Mouse (Mus musculus) forebrain, postnatal 0 days (tissue): ENCODE results near the gene Alyref. TPM values are rescaled to one million over a fixed set of nuclear protein-coding genes. Genes with fewer than 3 reads are reported as not detected.

Source experiments
- ATAC-seq: fragments of 200-750 bp; cut with Nextera tagmentation; 2 replicates; pipeline ENCODE4 v1.8.0; 2017; ENCODE audit warnings: mild to moderate bottlenecking, moderate library complexity
- DNase-seq: peaks from one replicate; pipeline ENCODE4 v3.0.0-alpha.2; 2015
- H3K27ac ChIP-seq: fragments of 300-500 bp; sonication (generic); 2 replicates; pipeline ENCODE4 v1.5.1; 2014; ENCODE audit warnings: low read depth, mild to moderate bottlenecking, antibody characterized with exemption, low read length, moderate library complexity, mixed read lengths
- H3K27me3 ChIP-seq: fragments of 300-500 bp; sonication (generic); 2 replicates; pipeline ENCODE4 v1.6.1; 2014; ENCODE audit warnings: mild to moderate bottlenecking, low read length, mixed read lengths; ENCODE audit not compliant: insufficient read depth
- H3K36me3 ChIP-seq: fragments of 300-500 bp; sonication (generic); 2 replicates; pipeline ENCODE4 v1.6.1; 2014; ENCODE audit warnings: mild to moderate bottlenecking, moderate library complexity; ENCODE audit not compliant: insufficient read depth
- H3K4me1 ChIP-seq: fragments of 300-500 bp; sonication (generic); 2 replicates; pipeline ENCODE4 v1.6.1; 2014; ENCODE audit warnings: antibody characterized with exemption; ENCODE audit not compliant: insufficient read depth
- H3K4me2 ChIP-seq: fragments of 300-500 bp; sonication (generic); 2 replicates; pipeline ENCODE4 v1.6.1; 2014; ENCODE audit warnings: low read depth, mild to moderate bottlenecking, moderate library complexity
- H3K4me3 ChIP-seq: fragments of 300-500 bp; sonication (generic); 2 replicates; pipeline ENCODE4 v1.5.1; 2014; ENCODE audit warnings: low read depth, low read length, mixed read lengths
- H3K9ac ChIP-seq: fragments of 300-500 bp; sonication (generic); 2 replicates; pipeline ENCODE4 v1.6.1; 2014; ENCODE audit warnings: mild to moderate bottlenecking
- H3K9me3 ChIP-seq: fragments of 300-500 bp; sonication (generic); 2 replicates; pipeline ENCODE4 v1.6.1; 2016; ENCODE audit warnings: low read length
- CTCF ChIP-seq: sonication (generic); IDR thresholded peaks from 2 replicates; pipeline ENCODE4 v1.5.1; 2016; ENCODE audit warnings: antibody characterized with exemption, control low read depth, low read depth
- WGBS: fragments of 180-500 bp; shearing (Covaris S2); extraction: QIAGEN DNeasy Blood & Tissue Kit; methylation state at CpG from one replicate; pipeline ENCODE4 v1.1.7; 2014; 5-methylcytosine and 5-hydroxymethylcytosine counted together
- polyA plus RNA-seq: library from polyadenylated mRNA; unstranded; fragments of >200 nt; fragmentation: Nextera tagmentation; extraction: Ambion mirVana; gene quantifications from 2 replicates; pipeline ENCODE4 v1.2.1, GENCODE M21; 2015
- total RNA-seq: library from RNA; depleted of rRNA; stranded (reverse); fragments of >200 nt; gene quantifications from 2 replicates; pipeline ENCODE4 v1.2.3, GENCODE M21; 2014

Alyref gene
- total and polyA plus RNA-seq, 2 experiments from 2014 or later = 111 to 207 TPM

- Histone ChIP-seq H3K36me3 (no peaks in the 10 kb centered on the region), H3K4me3 (no peak overlapping the region), H3K9me3 (no peaks in the 10 kb centered on the region), H3K9ac (no peak overlapping the region), H3K4me1 (peaks cover 6% of the 10 kb centered on the region; the same call in 1 of the 2 replicates), H3K27me3 (no peaks in the 10 kb centered on the region), H3K27ac (no peak overlapping the region), H3K4me2 (no peak overlapping the region)
- no peak for DNase-seq
- TF ChIP-seq CTCF = no peak
- ATAC-seq = no peak
- WGBS = 78% methylated on average over 5 of the region's 5 CpGs
These were observed 36.6 kb upstream of the Alyref start for GRCm38 (mm10) chr11:120634810-120635209.

DNA sequence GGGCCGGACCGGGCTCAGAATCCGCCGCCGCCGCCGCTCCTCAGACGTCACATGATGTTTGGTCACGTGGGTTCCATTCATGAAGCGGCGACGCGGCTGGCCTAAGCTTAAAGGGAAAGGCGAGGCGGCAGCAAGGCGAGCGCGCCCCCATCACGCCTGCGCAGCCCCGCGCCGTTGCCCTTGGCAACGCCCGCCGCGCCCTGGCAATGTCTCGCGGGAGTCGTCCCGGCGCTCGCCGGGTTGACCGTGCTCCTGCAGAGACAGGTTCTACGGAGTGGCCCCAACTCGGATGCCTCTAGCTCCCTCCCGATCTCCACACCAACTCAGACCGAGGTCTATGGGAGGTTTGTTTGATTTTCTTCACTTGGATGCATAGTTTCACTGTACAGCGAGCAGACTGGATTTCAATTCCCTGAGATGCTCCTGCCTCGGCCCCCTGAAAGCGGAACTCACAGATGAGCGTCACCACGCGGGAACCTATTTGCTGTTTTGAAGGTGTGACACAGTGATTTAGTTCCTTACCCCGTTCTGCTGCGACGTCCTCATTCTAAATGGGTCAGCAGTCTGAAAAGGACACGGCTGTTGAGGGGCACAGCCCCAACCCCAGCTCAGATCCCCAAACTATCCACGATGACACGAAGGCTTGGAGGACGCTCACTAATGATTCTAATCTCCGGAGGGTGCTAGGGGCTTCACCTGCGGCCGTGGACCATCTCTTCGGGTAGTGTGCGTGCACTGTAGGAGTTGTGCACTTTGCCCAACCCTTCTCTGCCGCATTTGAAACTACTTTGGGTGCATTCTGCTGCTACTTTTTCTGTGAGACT lies 35.6 kb upstream of the Alyref start, which contains the start of gene Mafg:
Gene Mafg, minus strand, starts transcription at position 81 of the 824 bp plus-strand sequence.
- Histone ChIP-seq H3K4me1 (peaks cover 6% of the 10 kb centered on the region; the same call in 1 of the 2 replicates), H3K4me2 (peak within 1 kb of the TSS; percentile 90), H3K27me3 (no peaks in the 10 kb centered on the region), H3K9me3 (no peaks in the 10 kb centered on the region), H3K36me3 (peaks cover 10% of the 10 kb centered on the region), H3K9ac (peak within 1 kb of the TSS; percentile 85), H3K4me3 (peak within 1 kb of the TSS; percentile 97), H3K27ac (peak within 1 kb of the TSS; percentile 83)
- TF ChIP-seq CTCF = no peak
- ATAC-seq (peak; percentile 96), DNase-seq (peak; percentile 98)
- 12% methylated on average over 58 of the region's 58 CpGs for WGBS

- peak overlapping the region; percentile 83 for H3K27ac ChIP-seq
- peaks cover 11% of the 10 kb centered on the region for H3K36me3 ChIP-seq
- H3K9me3 ChIP-seq = no peaks in the 10 kb centered on the region
- no peak for TF ChIP-seq CTCF
- H3K4me3 ChIP-seq = peak overlapping the region; percentile 97
- H3K27me3 ChIP-seq = no peaks in the 10 kb centered on the region
- DNase-seq (peak; percentile 63), ATAC-seq (peak; percentile 78)
- peak overlapping the region; percentile 85 for H3K9ac ChIP-seq
- H3K4me1 ChIP-seq = peaks cover 6% of the 10 kb centered on the region; the same call in 1 of the 2 replicates
- under 1% methylated on average over 102 of the region's 116 CpGs for WGBS
- peak overlapping the region; percentile 90 for H3K4me2 ChIP-seq
These were observed 34.7 kb upstream of the Alyref start for GRCm38 (mm10) chr11:120632559-120633519.

- no peak overlapping the region for H3K27ac ChIP-seq
These were observed 33.7 kb upstream of the Alyref start for GRCm38 (mm10) chr11:120631726-120632448.

DNA sequence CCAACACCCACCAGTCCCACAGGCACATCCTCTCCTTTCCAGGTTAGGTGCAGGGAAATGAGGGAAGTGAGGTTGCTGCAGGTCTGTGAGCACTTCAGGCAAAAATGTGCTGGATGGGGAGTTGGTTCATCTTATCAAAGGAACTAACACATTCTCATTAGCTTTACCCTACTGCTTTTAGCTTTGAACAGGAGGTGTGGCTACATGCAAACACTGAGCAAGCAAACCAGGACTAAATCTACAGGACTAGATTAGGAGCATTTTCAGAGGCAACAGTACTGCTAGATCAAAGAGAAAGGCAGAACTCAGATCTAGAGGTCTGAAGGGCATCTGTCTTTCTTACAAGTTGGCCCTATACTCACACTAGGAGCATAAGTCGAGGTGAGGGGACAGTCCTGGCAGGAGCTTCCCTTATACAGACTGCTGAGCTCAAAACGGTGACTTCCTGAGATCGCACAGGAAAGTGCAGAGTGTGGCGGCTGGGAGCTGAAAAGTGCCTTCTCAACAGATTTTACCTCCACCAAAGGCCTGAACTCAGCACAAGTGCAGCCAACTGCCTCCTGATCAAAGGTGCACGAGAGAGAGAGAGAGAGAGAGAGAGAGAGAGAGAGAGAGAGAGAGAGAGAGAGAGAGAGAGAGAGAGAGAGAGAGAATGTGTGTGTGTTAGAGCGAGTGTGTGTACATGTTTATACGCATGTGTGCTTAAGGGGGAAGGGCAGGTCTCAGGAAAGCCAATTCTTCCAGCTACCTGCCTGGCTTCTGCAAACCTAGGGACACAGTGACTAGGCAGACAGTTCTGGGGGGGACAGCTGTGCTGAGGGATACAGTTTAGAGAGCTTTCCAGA lies 32.9 kb upstream of the Alyref start:
- DNase-seq (no peak), ATAC-seq (no peak)
- Histone ChIP-seq H3K27me3 (no peaks in the 10 kb centered on the region), H3K27ac (no peak overlapping the region), H3K4me1 (peaks cover 6% of the 10 kb centered on the region; the same call in 1 of the 2 replicates), H3K36me3 (peaks cover 22% of the 10 kb centered on the region), H3K9ac (no peak overlapping the region), H3K4me3 (no peak overlapping the region), H3K9me3 (no peaks in the 10 kb centered on the region), H3K4me2 (0 out of 2 replicates have a peak overlapping the region, but pooled peaks have one; percentile 90)
- WGBS = 38% methylated on average over 7 of the region's 7 CpGs
- no peak for TF ChIP-seq CTCF

More at GRCm38 (mm10) chr11:120631726-120632448, 33.7 kb upstream of the Alyref start:
- peaks cover 6% of the 10 kb centered on the region; the same call in 1 of the 2 replicates for H3K4me1 ChIP-seq
- no peaks in the 10 kb centered on the region for H3K27me3 ChIP-seq
- TF ChIP-seq CTCF = no peak
- peaks cover 19% of the 10 kb centered on the region for H3K36me3 ChIP-seq
- no peak for ATAC-seq
- 63% methylated on average over 4 of the region's 4 CpGs for WGBS
- no peak for DNase-seq
- peak overlapping the region; percentile 85 for H3K9ac ChIP-seq
- H3K4me3 ChIP-seq = peak overlapping the region; percentile 97
- H3K4me2 ChIP-seq = peak overlapping the region; percentile 90
- no peaks in the 10 kb centered on the region for H3K9me3 ChIP-seq
